Mouse (Mus musculus): Measurements from ENCODE around the gene Hoxa9. TPM values are rescaled to one million over a fixed set of nuclear protein-coding genes. Genes with fewer than 3 reads are reported as not detected.
A peak's percentile ranks its signal among the peaks of the same experiment; 100 is the strongest.

Gene Hoxa9
- polyA plus RNA-seq, 1 experiment from 2014 or later = 90.5 TPM

- H3K4me2 ChIP-seq (ENCODE audit: low read depth, severe bottlenecking) = peak overlapping the region; percentile 89
- ATAC-seq (ENCODE audit: insufficient number of reproducible peaks, low FRiP score, low TSS enrichment, low read depth) = no peak
- H3K4me1 ChIP-seq (ENCODE audit: control insufficient read depth, insufficient read depth, low read length) = peaks cover 35% of the 10 kb centered on the region
- H3K4me3 ChIP-seq (ENCODE audit: low read depth, low read length) = peak overlapping the region; percentile 87
- H3K27ac ChIP-seq (replicated peaks; ENCODE audit: low read depth, low read length) = peak overlapping the region; percentile 98
- H3K9me3 ChIP-seq (ENCODE audit: control insufficient read depth, low read length) = no peaks in the 10 kb centered on the region
- WGBS = 4% methylated on average over 32 of the region's 32 CpGs
- H3K36me3 ChIP-seq (ENCODE audit: control insufficient read depth, insufficient read depth, low read length) = no peaks in the 10 kb centered on the region
- H3K9ac ChIP-seq (ENCODE audit: low read length) = peak overlapping the region; percentile 98
- no peaks in the 10 kb centered on the region for H3K27me3 ChIP-seq (ENCODE audit: control insufficient read depth, insufficient read depth, low read length)
- DNase-seq (ENCODE audit: low spot score) = peak; percentile 74
Measured at GRCm38 (mm10) chr6:52220003-52220864, 10.7 kb downstream of the Hoxa9 start.

- H3K27ac ChIP-seq (replicated peaks; ENCODE audit: low read depth, low read length) = peak overlapping the region; percentile 98
- peaks cover 43% of the 10 kb centered on the region for H3K4me1 ChIP-seq (ENCODE audit: control insufficient read depth, insufficient read depth, low read length)
- WGBS = 9% methylated on average over 9 of the region's 9 CpGs
- ATAC-seq (ENCODE audit: insufficient number of reproducible peaks, low FRiP score, low TSS enrichment, low read depth) (no peak), DNase-seq (ENCODE audit: low spot score) (peak; percentile 61)
- H3K9ac ChIP-seq (ENCODE audit: low read length) = peak overlapping the region; percentile 98
- H3K4me2 ChIP-seq (ENCODE audit: low read depth, severe bottlenecking) = peak overlapping the region; percentile 89
- H3K9me3 ChIP-seq (ENCODE audit: control insufficient read depth, low read length) = no peaks in the 10 kb centered on the region
- no peaks in the 10 kb centered on the region for H3K27me3 ChIP-seq (ENCODE audit: control insufficient read depth, insufficient read depth, low read length)
- H3K4me3 ChIP-seq (ENCODE audit: low read depth, low read length) = peak overlapping the region; percentile 87
- H3K36me3 ChIP-seq (ENCODE audit: control insufficient read depth, insufficient read depth, low read length) = no peaks in the 10 kb centered on the region
Measured at GRCm38 (mm10) chr6:52219234-52219942, 11.5 kb downstream of the Hoxa9 start.

GRCm38 (mm10) chr6:52218643-52219215, 12.2 kb downstream of the Hoxa9 start:
- peak overlapping the region; percentile 89 for H3K4me2 ChIP-seq (ENCODE audit: low read depth, severe bottlenecking)
- peaks cover 49% of the 10 kb centered on the region for H3K4me1 ChIP-seq (ENCODE audit: control insufficient read depth, insufficient read depth, low read length)
- H3K27me3 ChIP-seq (ENCODE audit: control insufficient read depth, insufficient read depth, low read length) = no peaks in the 10 kb centered on the region
- H3K4me3 ChIP-seq (ENCODE audit: low read depth, low read length) = peak overlapping the region; percentile 87
- no peaks in the 10 kb centered on the region for H3K9me3 ChIP-seq (ENCODE audit: control insufficient read depth, low read length)
- H3K27ac ChIP-seq (replicated peaks; ENCODE audit: low read depth, low read length) = peak overlapping the region; percentile 98
- no peaks in the 10 kb centered on the region for H3K36me3 ChIP-seq (ENCODE audit: control insufficient read depth, insufficient read depth, low read length)
- WGBS = 3% methylated on average over 14 of the region's 14 CpGs
- DNase-seq (ENCODE audit: low spot score) = peak; percentile 66
- peak overlapping the region; percentile 98 for H3K9ac ChIP-seq (ENCODE audit: low read length)
- no peak for ATAC-seq (ENCODE audit: insufficient number of reproducible peaks, low FRiP score, low TSS enrichment, low read depth)

- Histone ChIP-seq H3K9me3 (ENCODE audit: control insufficient read depth, low read length) (no peaks in the 10 kb centered on the region), H3K4me3 (ENCODE audit: low read depth, low read length) (peak overlapping the region; percentile 87), H3K27ac (replicated peaks; ENCODE audit: low read depth, low read length) (peak overlapping the region; percentile 98), H3K36me3 (ENCODE audit: control insufficient read depth, insufficient read depth, low read length) (no peaks in the 10 kb centered on the region), H3K9ac (ENCODE audit: low read length) (peak overlapping the region; percentile 98), H3K27me3 (ENCODE audit: control insufficient read depth, insufficient read depth, low read length) (no peaks in the 10 kb centered on the region), H3K4me1 (ENCODE audit: control insufficient read depth, insufficient read depth, low read length) (peaks cover 50% of the 10 kb centered on the region), H3K4me2 (ENCODE audit: low read depth, severe bottlenecking) (peak overlapping the region; percentile 89)
- no peak for ATAC-seq (ENCODE audit: insufficient number of reproducible peaks, low FRiP score, low TSS enrichment, low read depth)
- DNase-seq (ENCODE audit: low spot score) = peak; percentile 68
- under 1% methylated on average over 23 of the region's 23 CpGs for WGBS
Measured at GRCm38 (mm10) chr6:52217895-52218642, 12.8 kb downstream of the Hoxa9 start.

GRCm38 (mm10) chr6:52217459-52217768, 13.5 kb downstream of the Hoxa9 start:
- ATAC-seq (ENCODE audit: insufficient number of reproducible peaks, low FRiP score, low TSS enrichment, low read depth) = peak; percentile 52; the same call in 1 of the 2 replicates
- Histone ChIP-seq H3K27me3 (ENCODE audit: control insufficient read depth, insufficient read depth, low read length) (no peaks in the 10 kb centered on the region), H3K9ac (ENCODE audit: low read length) (peak overlapping the region; percentile 98), H3K27ac (replicated peaks; ENCODE audit: low read depth, low read length) (peak overlapping the region; percentile 98), H3K4me3 (ENCODE audit: low read depth, low read length) (peak overlapping the region; percentile 87), H3K4me1 (ENCODE audit: control insufficient read depth, insufficient read depth, low read length) (peaks cover 50% of the 10 kb centered on the region), H3K36me3 (ENCODE audit: control insufficient read depth, insufficient read depth, low read length) (no peaks in the 10 kb centered on the region), H3K4me2 (ENCODE audit: low read depth, severe bottlenecking) (peak overlapping the region; percentile 89), H3K9me3 (ENCODE audit: control insufficient read depth, low read length) (no peaks in the 10 kb centered on the region)
- DNase-seq (ENCODE audit: low spot score) = peak; percentile 96
- WGBS = under 1% methylated on average over 25 of the region's 25 CpGs

GRCm38 (mm10) chr6:52216691-52217458, 14.0 kb downstream of the Hoxa9 start:
- Histone ChIP-seq H3K9me3 (ENCODE audit: control insufficient read depth, low read length) (no peaks in the 10 kb centered on the region), H3K4me1 (ENCODE audit: control insufficient read depth, insufficient read depth, low read length) (peaks cover 50% of the 10 kb centered on the region), H3K4me3 (ENCODE audit: low read depth, low read length) (peak overlapping the region; percentile 87), H3K27ac (replicated peaks; ENCODE audit: low read depth, low read length) (peak overlapping the region; percentile 98), H3K27me3 (ENCODE audit: control insufficient read depth, insufficient read depth, low read length) (no peaks in the 10 kb centered on the region), H3K4me2 (ENCODE audit: low read depth, severe bottlenecking) (peak overlapping the region; percentile 89), H3K9ac (ENCODE audit: low read length) (peak overlapping the region; percentile 86), H3K36me3 (ENCODE audit: control insufficient read depth, insufficient read depth, low read length) (no peaks in the 10 kb centered on the region)
- ATAC-seq (ENCODE audit: insufficient number of reproducible peaks, low FRiP score, low TSS enrichment, low read depth) (no peak), DNase-seq (ENCODE audit: low spot score) (peak; percentile 85)
- WGBS = under 1% methylated on average over 60 of the region's 60 CpGs

- Histone ChIP-seq H3K9me3 (ENCODE audit: control insufficient read depth, low read length) (no peaks in the 10 kb centered on the region), H3K27me3 (ENCODE audit: control insufficient read depth, insufficient read depth, low read length) (no peaks in the 10 kb centered on the region), H3K9ac (ENCODE audit: low read length) (peak overlapping the region; percentile 86), H3K4me2 (ENCODE audit: low read depth, severe bottlenecking) (peak overlapping the region; percentile 89), H3K36me3 (ENCODE audit: control insufficient read depth, insufficient read depth, low read length) (no peaks in the 10 kb centered on the region), H3K4me3 (ENCODE audit: low read depth, low read length) (peak overlapping the region; percentile 87), H3K27ac (replicated peaks; ENCODE audit: low read depth, low read length) (peak overlapping the region; percentile 98), H3K4me1 (ENCODE audit: control insufficient read depth, insufficient read depth, low read length) (peaks cover 54% of the 10 kb centered on the region)
- ATAC-seq (ENCODE audit: insufficient number of reproducible peaks, low FRiP score, low TSS enrichment, low read depth) (no peak), DNase-seq (ENCODE audit: low spot score) (peak; percentile 75)
- under 1% methylated on average over 30 of the region's 30 CpGs for WGBS
Measured at GRCm38 (mm10) chr6:52215771-52216535, 14.9 kb downstream of the Hoxa9 start.
